Mouse (Mus musculus): ENCODE measurements around the gene Ctcf.
A peak's percentile ranks its signal among the peaks of the same experiment; 100 is the strongest.

The Ctcf gene

GRCm38 (mm10) chr8:105657641-105658040 lies 21.3 kb downstream of the Ctcf start:
- no peak for DNase-seq

- DNase-seq = no peak
Measured at GRCm38 (mm10) chr8:105661167-105661566, 24.8 kb downstream of the Ctcf start.

GRCm38 (mm10) chr8:105677891-105678290 lies 41.5 kb downstream of the Ctcf start:
- DNase-seq = no peak

GRCm38 (mm10) chr8:105685325-105685724 lies 49.0 kb downstream of the Ctcf start:
- DNase-seq = no peak

GRCm38 (mm10) chr8:105685796-105686308 lies 49.5 kb downstream of the Ctcf start, which contains the start of gene Carmil2:
Carmil2 (plus strand) TSS chr8:105686274.
- peak; percentile 68 for DNase-seq

GRCm38 (mm10) chr8:105686551-105686950 lies 50.2 kb downstream of the Ctcf start:
- DNase-seq = no peak

- no peak for DNase-seq
Measured at GRCm38 (mm10) chr8:105687512-105687911, 51.1 kb downstream of the Ctcf start.

GRCm38 (mm10) chr8:105688242-105688752 lies 51.9 kb downstream of the Ctcf start:
- DNase-seq = no peak

GRCm38 (mm10) chr8:105689256-105689982 lies 53.1 kb downstream of the Ctcf start:
- DNase-seq = no peak

GRCm38 (mm10) chr8:105689983-105690360 lies 53.6 kb downstream of the Ctcf start:
- no peak for DNase-seq

GRCm38 (mm10) chr8:105690978-105691377 lies 54.6 kb downstream of the Ctcf start:
- no peak for DNase-seq

GRCm38 (mm10) chr8:105692449-105693182 lies 56.2 kb downstream of the Ctcf start:
- no peak for DNase-seq

- DNase-seq = peak; percentile 78
Measured at GRCm38 (mm10) chr8:105693648-105694047, 57.3 kb downstream of the Ctcf start.

GRCm38 (mm10) chr8:105694051-105694799 lies 57.9 kb downstream of the Ctcf start:
- no peak for DNase-seq

GRCm38 (mm10) chr8:105695080-105695780 lies 58.9 kb downstream of the Ctcf start:
- no peak for DNase-seq

GRCm38 (mm10) chr8:105697196-105697780 lies 60.9 kb downstream of the Ctcf start:
- DNase-seq = no peak

GRCm38 (mm10) chr8:105698734-105699133 lies 62.4 kb downstream of the Ctcf start:
- DNase-seq = no peak

GRCm38 (mm10) chr8:105699488-105700215 lies 63.3 kb downstream of the Ctcf start:
- no peak for DNase-seq

GRCm38 (mm10) chr8:105700566-105700965 lies 64.2 kb downstream of the Ctcf start:
- DNase-seq = no peak

- peak; percentile 97 for DNase-seq
Measured at GRCm38 (mm10) chr8:105700966-105701824, 64.8 kb downstream of the Ctcf start, which contains the start of the genes Acd and Pard6a. Acd (minus strand) TSS chr8:105701102. Pard6a (plus strand) TSS chr8:105701148.
